Mouse (Mus musculus): ENCODE measurements around the gene Sh3bgr. TPM values are rescaled to one million over a fixed set of nuclear protein-coding genes. Genes with fewer than 3 reads are reported as not detected.
A peak's percentile ranks its signal among the peaks of the same experiment; 100 is the strongest.

Gene Sh3bgr
- total and polyA plus RNA-seq, 2 experiments from 2014 or later, result 0.26 to 7.4 TPM

- H3K27ac ChIP-seq, result no peak overlapping the region
- no peak overlapping the region for H3K4me2 ChIP-seq (ENCODE audit: low read depth, low read length)
- no peaks in the 10 kb centered on the region for H3K36me3 ChIP-seq (ENCODE audit: insufficient read depth, low read length)
- no peak overlapping the region for H3K4me3 ChIP-seq (ENCODE audit: low read length)
- H3K27me3 ChIP-seq (ENCODE audit: insufficient read depth, low read length), result no peaks in the 10 kb centered on the region
- ATAC-seq (no peak), DNase-seq (ENCODE audit: low spot score) (no peak)
- no peaks in the 10 kb centered on the region for H3K9me3 ChIP-seq (ENCODE audit: low read length)
- no peaks in the 10 kb centered on the region for H3K4me1 ChIP-seq (ENCODE audit: insufficient read depth, low read length)
- no peak for TF ChIP-seq CTCF (IDR thresholded peaks at IDR 0.05; ENCODE audit: low read depth)
- WGBS, result 69% methylated on average over 6 of the region's 6 CpGs
- no peak overlapping the region for H3K9ac ChIP-seq (replicated peaks; ENCODE audit: low read length)
Measured at GRCm38 (mm10) chr16:96244496-96244895, 44.2 kb downstream of the Sh3bgr start.

GRCm38 (mm10) chr16:96249635-96250034 is 49.4 kb downstream of the Sh3bgr start:
- H3K9me3 ChIP-seq (ENCODE audit: low read length), result no peaks in the 10 kb centered on the region
- TF ChIP-seq CTCF (IDR thresholded peaks at IDR 0.05; ENCODE audit: low read depth), result no peak
- H3K27me3 ChIP-seq (ENCODE audit: insufficient read depth, low read length), result no peaks in the 10 kb centered on the region
- no peak overlapping the region for H3K9ac ChIP-seq (replicated peaks; ENCODE audit: low read length)
- WGBS, result 44% methylated on average over 7 of the region's 7 CpGs
- H3K4me2 ChIP-seq (ENCODE audit: low read depth, low read length), result no peak overlapping the region
- H3K27ac ChIP-seq, result no peak overlapping the region
- H3K36me3 ChIP-seq (ENCODE audit: insufficient read depth, low read length), result no peaks in the 10 kb centered on the region
- DNase-seq (ENCODE audit: low spot score), result peak; percentile 83
- peak; percentile 91 for ATAC-seq
- H3K4me1 ChIP-seq (ENCODE audit: insufficient read depth, low read length), result no peaks in the 10 kb centered on the region
- H3K4me3 ChIP-seq (ENCODE audit: low read length), result no peak overlapping the region

- Histone ChIP-seq H3K36me3 (ENCODE audit: insufficient read depth, low read length) (no peaks in the 10 kb centered on the region), H3K4me2 (ENCODE audit: low read depth, low read length) (no peak overlapping the region), H3K4me1 (ENCODE audit: insufficient read depth, low read length) (no peaks in the 10 kb centered on the region), H3K9me3 (ENCODE audit: low read length) (no peaks in the 10 kb centered on the region), H3K9ac (replicated peaks; ENCODE audit: low read length) (no peak overlapping the region), H3K27me3 (ENCODE audit: insufficient read depth, low read length) (no peaks in the 10 kb centered on the region), H3K27ac (no peak overlapping the region), H3K4me3 (ENCODE audit: low read length) (no peak overlapping the region)
- 84% methylated on average over 1 of the region's 1 CpGs for WGBS
- no peak for TF ChIP-seq CTCF (IDR thresholded peaks at IDR 0.05; ENCODE audit: low read depth)
- DNase-seq (ENCODE audit: low spot score), result no peak
- ATAC-seq, result no peak
Measured at GRCm38 (mm10) chr16:96252146-96252545, 51.9 kb downstream of the Sh3bgr start.

GRCm38 (mm10) chr16:96258429-96258828 is 58.2 kb downstream of the Sh3bgr start:
- WGBS, result 88% methylated on average over 8 of the region's 8 CpGs
- Histone ChIP-seq H3K9me3 (ENCODE audit: low read length) (no peaks in the 10 kb centered on the region), H3K27me3 (ENCODE audit: insufficient read depth, low read length) (no peaks in the 10 kb centered on the region), H3K27ac (no peak overlapping the region), H3K36me3 (ENCODE audit: insufficient read depth, low read length) (no peaks in the 10 kb centered on the region), H3K4me1 (ENCODE audit: insufficient read depth, low read length) (no peaks in the 10 kb centered on the region), H3K4me2 (ENCODE audit: low read depth, low read length) (no peak overlapping the region), H3K9ac (replicated peaks; ENCODE audit: low read length) (no peak overlapping the region), H3K4me3 (ENCODE audit: low read length) (no peak overlapping the region)
- no peak for TF ChIP-seq CTCF (IDR thresholded peaks at IDR 0.05; ENCODE audit: low read depth)
- DNase-seq (ENCODE audit: low spot score), result no peak
- ATAC-seq, result no peak

- no peak overlapping the region for H3K27ac ChIP-seq
- DNase-seq (ENCODE audit: low spot score) (no peak), ATAC-seq (no peak)
Measured at GRCm38 (mm10) chr16:96271736-96272135, 71.5 kb downstream of the Sh3bgr start.

GRCm38 (mm10) chr16:96272929-96273619 is 72.8 kb downstream of the Sh3bgr start:
- Histone ChIP-seq H3K9ac (replicated peaks; ENCODE audit: low read length) (no peak overlapping the region), H3K27me3 (ENCODE audit: insufficient read depth, low read length) (no peaks in the 10 kb centered on the region), H3K4me1 (ENCODE audit: insufficient read depth, low read length) (no peaks in the 10 kb centered on the region), H3K9me3 (ENCODE audit: low read length) (no peaks in the 10 kb centered on the region), H3K4me3 (ENCODE audit: low read length) (no peak overlapping the region), H3K36me3 (ENCODE audit: insufficient read depth, low read length) (no peaks in the 10 kb centered on the region), H3K27ac (no peak overlapping the region), H3K4me2 (ENCODE audit: low read depth, low read length) (no peak overlapping the region)
- 47% methylated on average over 14 of the region's 14 CpGs for WGBS
- DNase-seq (ENCODE audit: low spot score), result peak; percentile 31
- no peak for TF ChIP-seq CTCF (IDR thresholded peaks at IDR 0.05; ENCODE audit: low read depth)
- ATAC-seq, result no peak

More at GRCm38 (mm10) chr16:96271736-96272135, 71.5 kb downstream of the Sh3bgr start:
- no peak overlapping the region for H3K4me3 ChIP-seq (ENCODE audit: low read length)
- 85% methylated on average over 2 of the region's 2 CpGs for WGBS
- H3K9ac ChIP-seq (replicated peaks; ENCODE audit: low read length), result no peak overlapping the region
- no peaks in the 10 kb centered on the region for H3K4me1 ChIP-seq (ENCODE audit: insufficient read depth, low read length)
- H3K9me3 ChIP-seq (ENCODE audit: low read length), result no peaks in the 10 kb centered on the region
- no peaks in the 10 kb centered on the region for H3K36me3 ChIP-seq (ENCODE audit: insufficient read depth, low read length)
- no peaks in the 10 kb centered on the region for H3K27me3 ChIP-seq (ENCODE audit: insufficient read depth, low read length)
- no peak for TF ChIP-seq CTCF (IDR thresholded peaks at IDR 0.05; ENCODE audit: low read depth)
- no peak overlapping the region for H3K4me2 ChIP-seq (ENCODE audit: low read depth, low read length)

GRCm38 (mm10) chr16:96276596-96276995 is 76.3 kb downstream of the Sh3bgr start:
- Histone ChIP-seq H3K27me3 (ENCODE audit: insufficient read depth, low read length) (no peaks in the 10 kb centered on the region), H3K9ac (replicated peaks; ENCODE audit: low read length) (no peak overlapping the region), H3K9me3 (ENCODE audit: low read length) (no peaks in the 10 kb centered on the region), H3K4me1 (ENCODE audit: insufficient read depth, low read length) (peaks cover 15% of the 10 kb centered on the region), H3K36me3 (ENCODE audit: insufficient read depth, low read length) (no peaks in the 10 kb centered on the region), H3K4me2 (ENCODE audit: low read depth, low read length) (no peak overlapping the region), H3K4me3 (ENCODE audit: low read length) (no peak overlapping the region), H3K27ac (no peak overlapping the region)
- 67% methylated on average over 3 of the region's 3 CpGs for WGBS
- DNase-seq (ENCODE audit: low spot score) (no peak), ATAC-seq (no peak)
- TF ChIP-seq CTCF (IDR thresholded peaks at IDR 0.05; ENCODE audit: low read depth), result no peak

Other genes with a start within 250 kb of the Sh3bgr start
- gene Psmg1, start 209.5 kb upstream of the Sh3bgr start, total RNA-seq (2014; rRNA removed), result 25.7 and 28.6 TPM in 2 replicates
- gene Psmg1, start 209.5 kb upstream of the Sh3bgr start, polyA plus RNA-seq (2015; fragmentation: Nextera tagmentation; extraction: Ambion mirVana), result 52.9 and 55.4 TPM in 2 replicates
- 128 and 130 TPM in 2 replicates for gene Brwd1, start 117.9 kb upstream of the Sh3bgr start, total RNA-seq (2014; rRNA removed)
- gene Brwd1, start 117.9 kb upstream of the Sh3bgr start, polyA plus RNA-seq (2015; fragmentation: Nextera tagmentation; extraction: Ambion mirVana), result 135 and 144 TPM in 2 replicates
- 85.9 and 103 TPM in 2 replicates for gene Hmgn1, start 72.7 kb upstream of the Sh3bgr start, total RNA-seq (2014; rRNA removed)
- gene Hmgn1, start 72.7 kb upstream of the Sh3bgr start, polyA plus RNA-seq (2015; fragmentation: Nextera tagmentation; extraction: Ambion mirVana), result 207 and 258 TPM in 2 replicates
- 151 and 154 TPM in 2 replicates for gene Wrb, start 55.0 kb upstream of the Sh3bgr start, total RNA-seq (2014; rRNA removed)
- 190 and 196 TPM in 2 replicates for gene Wrb, start 55.0 kb upstream of the Sh3bgr start, polyA plus RNA-seq (2015; fragmentation: Nextera tagmentation; extraction: Ambion mirVana)
- gene Lca5l, start 8.2 kb upstream of the Sh3bgr start, total RNA-seq (2014; rRNA removed), result 2.0 and 3.2 TPM in 2 replicates
- 1.9 and 2.3 TPM in 2 replicates for gene Lca5l, start 8.2 kb upstream of the Sh3bgr start, polyA plus RNA-seq (2015; fragmentation: Nextera tagmentation; extraction: Ambion mirVana)
- gene B3galt5, start 35.4 kb downstream of the Sh3bgr start, total RNA-seq (2014; rRNA removed), result 11.3 and 12.4 TPM in 2 replicates
- gene B3galt5, start 35.4 kb downstream of the Sh3bgr start, polyA plus RNA-seq (2015; fragmentation: Nextera tagmentation; extraction: Ambion mirVana), result 7.3 and 7.9 TPM in 2 replicates
- 1.3 TPM in 1 of 2 replicates, not detected in the other for gene Itgb2l, start 243.2 kb downstream of the Sh3bgr start, total RNA-seq (2014; rRNA removed)
- not detected in 2 replicates for gene Itgb2l, start 243.2 kb downstream of the Sh3bgr start, polyA plus RNA-seq (2015; fragmentation: Nextera tagmentation; extraction: Ambion mirVana)

Data from hindbrain, postnatal 0 days (tissue).